Mouse (Mus musculus) lung, adult 2 months (tissue): Measurements from ENCODE around the gene Acsm2.

Source experiments
- CTCF ChIP-seq: fragments of 200-500 bp; IDR thresholded peaks from 2 replicates; pipeline ENCODE4 v1.5.1; 2011; ENCODE audit warnings: mild to moderate bottlenecking, low read length, control low read depth; ENCODE audit not compliant: insufficient read depth
- POLR2A ChIP-seq: fragments of 200-500 bp; IDR thresholded peaks from 2 replicates; pipeline ENCODE4 v1.6.1; 2011; ENCODE audit warnings: low read depth, mild to moderate bottlenecking, control low read depth, low read length, borderline replicate concordance; ENCODE audit errors: extremely low read depth

GRCm38 (mm10) chr7:119561441-119561840, 7.3 kb downstream of the Acsm2 start:
- TF ChIP-seq POLR2A (no peak), CTCF (no peak)
